Comparison of ENCODE assay signal across 10 mouse cellular contexts in the genomic region with DNA sequence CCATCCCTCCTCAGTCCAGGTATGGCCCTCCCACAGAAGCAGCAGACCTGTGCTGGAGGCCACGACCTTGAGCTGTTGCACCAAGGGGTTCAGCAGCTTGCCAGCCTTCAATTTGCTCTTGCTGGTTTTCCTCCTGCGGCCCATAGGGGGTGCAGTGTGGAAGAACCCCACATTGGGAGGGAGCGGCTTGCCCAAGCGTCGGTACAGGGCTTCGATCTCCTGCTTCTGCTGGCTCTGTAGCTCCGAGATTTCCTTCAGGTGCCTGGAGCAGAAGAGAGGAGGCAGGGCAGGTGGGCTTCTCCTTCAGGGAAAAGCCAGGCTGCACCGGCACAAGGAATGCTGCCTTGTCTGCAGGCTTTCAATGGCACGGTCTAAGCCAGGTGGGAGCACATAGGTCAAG.
DNase-seq lines count a peak whose midpoint lies in the region; ATAC-seq and TF ChIP-seq lines count a peak whose summit lies in the region.
"Had no signal": no experiment of that assay in that cellular context is flagged by ENCODE, and none has a peak within 500 bp of the region (broad histone marks: within the 10 kb centered on the region; RNA-seq: fewer than 3 reads in every experiment).

No protein-coding gene starts in this region.

- H3K4me2 ChIP-seq in hindbrain, embryonic 16.5 days (ENCODE audit: low read length) = no peak overlapping the region
- no peak overlapping the region for H3K4me2 ChIP-seq in hindbrain, embryonic 13.5 days
- no peak overlapping the region for H3K4me2 ChIP-seq in lung, embryonic 14.5 days
- H3K4me2 ChIP-seq: embryonic facial prominence, embryonic 12.5 days; limb, embryonic 15.5 days had no signal

- H3K4me3 ChIP-seq in hindbrain, embryonic 16.5 days (ENCODE audit: low read length) = no peak overlapping the region
- H3K4me3 ChIP-seq in hindbrain, embryonic 13.5 days = no peak overlapping the region
- H3K4me3 ChIP-seq in lung, embryonic 14.5 days (ENCODE audit: low read depth, low read length) = no peak overlapping the region
- no peak overlapping the region for H3K4me3 ChIP-seq in limb, embryonic 10.5 days
- H3K4me3 ChIP-seq in forebrain, embryonic 10.5 days = no peak overlapping the region
- H3K4me3 ChIP-seq: embryonic facial prominence, embryonic 12.5 days; limb, embryonic 15.5 days had no signal

- 0 out of 2 replicates have a peak, but pooled peaks have one; percentile 22 for ATAC-seq in hindbrain, embryonic 16.5 days
- no peak for ATAC-seq in hindbrain, embryonic 13.5 days (ENCODE audit: low FRiP score)
- no peak for ATAC-seq in lung, embryonic 14.5 days (ENCODE audit: insufficient read depth)

- H3K9ac ChIP-seq in hindbrain, embryonic 16.5 days (ENCODE audit: low read depth, low read length) = no peak overlapping the region
- H3K9ac ChIP-seq in hindbrain, embryonic 13.5 days = no peak overlapping the region
- no peak overlapping the region for H3K9ac ChIP-seq in lung, embryonic 14.5 days
- H3K9ac ChIP-seq: embryonic facial prominence, embryonic 12.5 days; limb, embryonic 15.5 days had no signal

- TF ChIP-seq CTCF in lung, embryonic 14.5 days (IDR thresholded peaks at IDR 0.05; ENCODE audit: low read depth) = peak; percentile 71

- DNase-seq in A20 (ENCODE audit: low read depth, low spot score) = peak; percentile 43
- peak; percentile 36 for DNase-seq in ES-CJ7 (ENCODE audit: low read depth, low spot score)
- DNase-seq in lung, embryonic 14.5 days = peak; percentile 41
- DNase-seq in ovary, postnatal 36 days (ENCODE audit: low spot score) = no peak
- no peak for DNase-seq in limb, embryonic 10.5 days (ENCODE audit: low spot score)
- DNase-seq in forebrain, embryonic 10.5 days (ENCODE audit: extremely low spot score, low spot score) = no peak

- no peaks in the 10 kb centered on the region for H3K27me3 ChIP-seq in hindbrain, embryonic 16.5 days (replicated peaks; ENCODE audit: control insufficient read depth, insufficient read depth, low read length)
- no peaks in the 10 kb centered on the region for H3K27me3 ChIP-seq in hindbrain, embryonic 13.5 days
- H3K27me3 ChIP-seq in lung, embryonic 14.5 days (ENCODE audit: insufficient read depth, low read length) = no peaks in the 10 kb centered on the region
- no peaks in the 10 kb centered on the region for H3K27me3 ChIP-seq in limb, embryonic 10.5 days (ENCODE audit: low read depth, poor library complexity, severe bottlenecking)
- H3K27me3 ChIP-seq in forebrain, embryonic 10.5 days (ENCODE audit: poor library complexity, severe bottlenecking) = no peaks in the 10 kb centered on the region
- H3K27me3 ChIP-seq: embryonic facial prominence, embryonic 12.5 days; limb, embryonic 15.5 days had no signal

- no peaks in the 10 kb centered on the region for H3K9me3 ChIP-seq in hindbrain, embryonic 16.5 days (ENCODE audit: control insufficient read depth, low read length)
- no peaks in the 10 kb centered on the region for H3K9me3 ChIP-seq in hindbrain, embryonic 13.5 days
- H3K9me3 ChIP-seq in lung, embryonic 14.5 days (ENCODE audit: low read depth, low read length) = no peaks in the 10 kb centered on the region
- H3K9me3 ChIP-seq in limb, embryonic 10.5 days (replicated peaks) = no peaks in the 10 kb centered on the region
- no peaks in the 10 kb centered on the region for H3K9me3 ChIP-seq in forebrain, embryonic 10.5 days
- H3K9me3 ChIP-seq: embryonic facial prominence, embryonic 12.5 days; limb, embryonic 15.5 days had no signal

- H3K4me1 ChIP-seq in hindbrain, embryonic 16.5 days (ENCODE audit: control insufficient read depth, insufficient read depth, low read depth, low read length) = no peaks in the 10 kb centered on the region
- no peaks in the 10 kb centered on the region for H3K4me1 ChIP-seq in hindbrain, embryonic 13.5 days (replicated peaks)
- no peaks in the 10 kb centered on the region for H3K4me1 ChIP-seq in lung, embryonic 14.5 days (ENCODE audit: insufficient read depth)
- peaks cover 7% of the 10 kb centered on the region for H3K4me1 ChIP-seq in limb, embryonic 10.5 days
- peaks cover 5% of the 10 kb centered on the region; the same call in 1 of the 2 replicates for H3K4me1 ChIP-seq in forebrain, embryonic 10.5 days
- H3K4me1 ChIP-seq: embryonic facial prominence, embryonic 12.5 days; limb, embryonic 15.5 days had no signal

- 40% methylated on average over 9 of the region's 9 CpGs for WGBS in hindbrain, embryonic 16.5 days
- 54% methylated on average over 9 of the region's 9 CpGs for WGBS in hindbrain, embryonic 13.5 days
- WGBS in lung, embryonic 14.5 days = 47% methylated on average over 9 of the region's 9 CpGs
- 47% methylated on average over 9 of the region's 9 CpGs for WGBS in limb, embryonic 10.5 days
- 49% methylated on average over 9 of the region's 9 CpGs for WGBS in forebrain, embryonic 10.5 days

- no peak overlapping the region for H3K27ac ChIP-seq in hindbrain, embryonic 16.5 days (ENCODE audit: low read depth, low read length)
- no peak overlapping the region for H3K27ac ChIP-seq in hindbrain, embryonic 13.5 days
- H3K27ac ChIP-seq in lung, embryonic 14.5 days (ENCODE audit: low read depth) = no peak overlapping the region
- no peak overlapping the region for H3K27ac ChIP-seq in limb, embryonic 10.5 days
- no peak overlapping the region for H3K27ac ChIP-seq in forebrain, embryonic 10.5 days
- H3K27ac ChIP-seq: embryonic facial prominence, embryonic 12.5 days; limb, embryonic 15.5 days had no signal

- peaks cover 15% of the 10 kb centered on the region for H3K36me3 ChIP-seq in hindbrain, embryonic 16.5 days (ENCODE audit: control insufficient read depth, insufficient read depth, low read length)
- H3K36me3 ChIP-seq in hindbrain, embryonic 13.5 days = peaks cover 75% of the 10 kb centered on the region
- no peaks in the 10 kb centered on the region for H3K36me3 ChIP-seq in lung, embryonic 14.5 days (ENCODE audit: insufficient read depth)
- H3K36me3 ChIP-seq in limb, embryonic 10.5 days = no peaks in the 10 kb centered on the region
- H3K36me3 ChIP-seq in forebrain, embryonic 10.5 days (replicated peaks) = peaks cover 31% of the 10 kb centered on the region
- H3K36me3 ChIP-seq: limb, embryonic 15.5 days had no signal

Comparison
In these comparisons a context has a peak if more than half of its experiments do, and no peak if none do; other contexts are left out.
1. DNase-seq: peak in A20 (single experiment), ES-CJ7 (single experiment) and lung, embryonic 14.5 days (single experiment); none in ovary, postnatal 36 days (single experiment), limb, embryonic 10.5 days (single experiment) and forebrain, embryonic 10.5 days (single experiment).